Comparison of ENCODE assay signal across 28 mouse cellular contexts in the genomic region with DNA sequence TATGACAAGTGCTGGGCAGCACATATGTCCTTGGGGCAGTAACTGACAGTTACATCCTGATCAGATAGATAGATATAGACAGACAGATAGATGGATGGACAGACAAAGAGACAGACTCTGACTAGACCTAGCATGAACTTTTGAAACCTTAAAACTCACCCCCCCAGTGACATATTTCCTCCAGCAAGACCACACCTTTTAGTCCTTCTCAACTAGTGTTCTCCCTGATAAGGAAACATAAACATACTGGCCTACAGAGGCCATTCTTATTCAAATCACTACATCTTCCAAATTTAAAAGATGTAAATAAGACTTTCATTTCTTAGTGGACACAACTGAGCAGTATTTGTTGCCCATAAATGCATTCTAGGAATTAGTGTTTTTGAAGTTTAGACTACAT. TPM values are rescaled to one million over a fixed set of nuclear protein-coding genes. Genes with fewer than 3 reads are reported as not detected.
A peak's percentile ranks its signal among the peaks of the same experiment; 100 is the strongest.
DNase-seq lines count a peak whose midpoint lies in the region; ATAC-seq and TF ChIP-seq lines count a peak whose summit lies in the region.
"Had no signal": no experiment of that assay in that cellular context is flagged by ENCODE, and none has a peak within 500 bp of the region (broad histone marks: within the 10 kb centered on the region; RNA-seq: fewer than 3 reads in every experiment).

No protein-coding gene starts in this region.

- no peaks in the 10 kb centered on the region for H3K27me3 ChIP-seq in liver, embryonic 12.5 days (replicated peaks)
- H3K27me3 ChIP-seq in liver, postnatal 0 days (ENCODE audit: insufficient read depth, low read length): no peaks in the 10 kb centered on the region
- H3K27me3 ChIP-seq in forebrain, postnatal 0 days (ENCODE audit: insufficient read depth, low read length): no peaks in the 10 kb centered on the region
- H3K27me3 ChIP-seq: embryonic facial prominence, embryonic 13.5 days; forebrain, embryonic 12.5 days; forebrain, embryonic 15.5 days; heart, embryonic 13.5 days had no signal

- peaks cover 56% of the 10 kb centered on the region for H3K4me1 ChIP-seq in liver, embryonic 12.5 days
- H3K4me1 ChIP-seq in liver, postnatal 0 days (ENCODE audit: insufficient read depth): peaks cover 13% of the 10 kb centered on the region
- H3K4me1 ChIP-seq in forebrain, postnatal 0 days (ENCODE audit: insufficient read depth): no peaks in the 10 kb centered on the region
- H3K4me1 ChIP-seq: forebrain, embryonic 12.5 days had no signal

- 0 out of 2 replicates have a peak, but pooled peaks have one; percentile 65 for ATAC-seq in liver, embryonic 12.5 days
- no peak for ATAC-seq in liver, postnatal 0 days
- peak; percentile 47; the same call in 1 of the 2 replicates for ATAC-seq in megakaryocyte-erythroid progenitor cell, adult 5-6 weeks (replicated peaks; ENCODE audit: low FRiP score, low TSS enrichment, poor library complexity, severe bottlenecking)
- no peak for ATAC-seq in forebrain, postnatal 0 days
- ATAC-seq: activated CD4-positive, CD25-positive, alpha-beta regulatory T cell, adult 4 months; CD4-positive, CD25-positive, alpha-beta regulatory T cell, adult 4 months; forebrain, embryonic 15.5 days; hindbrain, postnatal 0 days; inflammation-experienced regulatory T-cells, adult 6 months had no signal

- peak overlapping the region; percentile 15 for H3K4me2 ChIP-seq in liver, embryonic 12.5 days
- H3K4me2 ChIP-seq in liver, postnatal 0 days (ENCODE audit: low read depth, low read length): no peak overlapping the region
- H3K4me2 ChIP-seq in forebrain, postnatal 0 days (ENCODE audit: low read depth): no peak overlapping the region
- H3K4me2 ChIP-seq: embryonic facial prominence, embryonic 13.5 days; forebrain, embryonic 12.5 days; forebrain, embryonic 15.5 days; heart, embryonic 13.5 days; hindbrain, embryonic 14.5 days had no signal

- H3K9ac ChIP-seq in liver, embryonic 12.5 days: no peak overlapping the region; the same call in 1 of the 2 replicates
- H3K9ac ChIP-seq in liver, postnatal 0 days (replicated peaks): no peak overlapping the region
- H3K9ac ChIP-seq in forebrain, postnatal 0 days: no peak overlapping the region
- H3K9ac ChIP-seq: embryonic facial prominence, embryonic 13.5 days; forebrain, embryonic 12.5 days; forebrain, embryonic 15.5 days; heart, embryonic 13.5 days; hindbrain, embryonic 14.5 days had no signal

- TF ChIP-seq EP300 in liver, postnatal 0 days (IDR thresholded peaks at IDR 0.05; ENCODE audit: low read depth): no peak

- TF ChIP-seq CTCF in liver, postnatal 0 days (IDR thresholded peaks at IDR 0.05; ENCODE audit: low read depth): no peak
- no peak for TF ChIP-seq CTCF in forebrain, postnatal 0 days (IDR thresholded peaks at IDR 0.05; ENCODE audit: low read depth)

- peak overlapping the region; percentile 56; the same call in 1 of the 2 replicates for H3K27ac ChIP-seq in liver, embryonic 12.5 days
- H3K27ac ChIP-seq in liver, postnatal 0 days (ENCODE audit: low read depth): no peak overlapping the region
- no peak overlapping the region for H3K27ac ChIP-seq in forebrain, postnatal 0 days (ENCODE audit: low read depth, low read length)
- H3K27ac ChIP-seq: embryonic facial prominence, embryonic 10.5 days; embryonic facial prominence, embryonic 13.5 days; forebrain, embryonic 12.5 days; forebrain, embryonic 15.5 days; heart, embryonic 13.5 days; hindbrain, embryonic 14.5 days; hindbrain, postnatal 0 days had no signal

- DNase-seq in liver, postnatal 0 days: no peak
- peak; percentile 8 for DNase-seq in retina, postnatal 1 day
- no peak for DNase-seq in retina, embryonic 14.5 days (ENCODE audit: low spot score)
- no peak for DNase-seq in forebrain, postnatal 0 days
- DNase-seq: adrenal gland, adult 8-10 months; adrenal gland, postnatal 25 days; cerebellum, adult 11-12 months; cerebellum, adult 8-10 months; cerebellum, postnatal 10 days; cerebellum, postnatal 36 days; embryo, embryonic 11 days; gastrocnemius, postnatal 14 days; heart, adult 11 months; heart, postnatal 14 days; heart, postnatal 4 days had no signal

- no peak overlapping the region for H3K4me3 ChIP-seq in liver, embryonic 12.5 days
- no peak overlapping the region for H3K4me3 ChIP-seq in liver, postnatal 0 days (ENCODE audit: low read depth, low read length)
- no peak overlapping the region for H3K4me3 ChIP-seq in forebrain, postnatal 0 days (ENCODE audit: low read depth, low read length)
- H3K4me3 ChIP-seq: embryonic facial prominence, embryonic 10.5 days; embryonic facial prominence, embryonic 13.5 days; erythroblast, embryonic 14.5 days; forebrain, embryonic 12.5 days; forebrain, embryonic 15.5 days; heart, embryonic 13.5 days had no signal

- H3K36me3 ChIP-seq in liver, embryonic 12.5 days: peaks cover under 1% of the 10 kb centered on the region; the same call in 1 of the 2 replicates
- H3K36me3 ChIP-seq in liver, postnatal 0 days (replicated peaks; ENCODE audit: insufficient read depth, low read length): no peaks in the 10 kb centered on the region; the same call in 1 of the 2 replicates
- H3K36me3 ChIP-seq in forebrain, postnatal 0 days (ENCODE audit: insufficient read depth): no peaks in the 10 kb centered on the region
- H3K36me3 ChIP-seq: embryonic facial prominence, embryonic 10.5 days; embryonic facial prominence, embryonic 13.5 days; forebrain, embryonic 12.5 days; forebrain, embryonic 15.5 days; heart, embryonic 13.5 days had no signal

- H3K9me3 ChIP-seq in liver, embryonic 12.5 days (replicated peaks): no peaks in the 10 kb centered on the region
- no peaks in the 10 kb centered on the region for H3K9me3 ChIP-seq in liver, postnatal 0 days (ENCODE audit: low read length)
- H3K9me3 ChIP-seq in forebrain, postnatal 0 days (ENCODE audit: low read length): no peaks in the 10 kb centered on the region
- H3K9me3 ChIP-seq: embryonic facial prominence, embryonic 10.5 days; embryonic facial prominence, embryonic 13.5 days; forebrain, embryonic 12.5 days; forebrain, embryonic 15.5 days; heart, embryonic 13.5 days had no signal

RNA-seq across cellular contexts. Expression of gene Map2k4, which starts 19.7 kb away (rescaled TPM):
- 43.6 and 44.3 TPM in 2 replicates for polyA plus RNA-seq in liver, embryonic 12.5 days (2016; fragmentation: Nextera tagmentation; extraction: Ambion mirVana)
- 21.7 and 23.6 TPM in 2 replicates for polyA plus RNA-seq in liver, postnatal 0 days (2015; fragmentation: Nextera tagmentation; extraction: Ambion mirVana)
- total RNA-seq in megakaryocyte-erythroid progenitor cell, adult 5-6 weeks (2014; fragmentation: Nextera tagmentation): 47.4 and 49.6 TPM in 2 replicates
- total RNA-seq in megakaryocyte-erythroid progenitor cell, adult 5-6 weeks (2017): 38.1 and 39.3 TPM in 2 replicates
- 153 and 157 TPM in 2 replicates for total RNA-seq in forebrain, postnatal 0 days (2014; rRNA removed)
- polyA plus RNA-seq in forebrain, postnatal 0 days (2015; fragmentation: Nextera tagmentation; extraction: Ambion mirVana): 83.5 and 111 TPM in 2 replicates

RNA-seq across cellular contexts. Expression of gene Zkscan6, which starts 38.5 kb away (rescaled TPM):
- 7.5 and 8.9 TPM in 2 replicates for polyA plus RNA-seq in liver, embryonic 12.5 days (2016; fragmentation: Nextera tagmentation; extraction: Ambion mirVana)
- polyA plus RNA-seq in liver, postnatal 0 days (2015; fragmentation: Nextera tagmentation; extraction: Ambion mirVana): 3.6 and 4.1 TPM in 2 replicates
- 9.2 and 12.4 TPM in 2 replicates for total RNA-seq in megakaryocyte-erythroid progenitor cell, adult 5-6 weeks (2014; fragmentation: Nextera tagmentation)
- 12.6 and 24.9 TPM in 2 replicates for total RNA-seq in megakaryocyte-erythroid progenitor cell, adult 5-6 weeks (2017)
- total RNA-seq in forebrain, postnatal 0 days (2014; rRNA removed): 17.2 and 18.3 TPM in 2 replicates
- 13.6 and 13.9 TPM in 2 replicates for polyA plus RNA-seq in forebrain, postnatal 0 days (2015; fragmentation: Nextera tagmentation; extraction: Ambion mirVana)

Comparison
In these comparisons a context has a peak if more than half of its experiments do, and no peak if none do; other contexts are left out.
1. ATAC-seq: peak in liver, embryonic 12.5 days (single experiment) and megakaryocyte-erythroid progenitor cell, adult 5-6 weeks (single experiment); none in liver, postnatal 0 days (single experiment) and forebrain, postnatal 0 days (single experiment).